13 mouse cellular contexts compared by ENCODE assay signal in genomic region chr4:136290781-136291595, GRCm38 (mm10). TPM values are rescaled to one million over a fixed set of nuclear protein-coding genes. Genes with fewer than 3 reads are reported as not detected.
A peak's percentile ranks its signal among the peaks of the same experiment; 100 is the strongest.
DNase-seq lines count a peak whose midpoint lies in the region; ATAC-seq lines count a peak whose summit lies in the region.
"Had no signal": no experiment of that assay in that cellular context is flagged by ENCODE, and none has a peak within 500 bp of the region (broad histone marks: within the 10 kb centered on the region; RNA-seq: fewer than 3 reads in every experiment).

No protein-coding gene starts in this region.

- DNase-seq in embryo, embryonic 10 days (ENCODE audit: low spot score): peak; percentile 17
- DNase-seq in embryo, embryonic 9.5 days (ENCODE audit: extremely low spot score): no peak
- peak; percentile 14 for DNase-seq in embryo, embryonic 10.5 days (ENCODE audit: low spot score)
- DNase-seq in hindbrain, embryonic 10.5 days (ENCODE audit: low spot score): peak; percentile 25
- DNase-seq in kidney, postnatal 14 days: no peak
- DNase-seq in left cerebral cortex, adult 11 months (ENCODE audit: low spot score): no peak
- DNase-seq in ovary, postnatal 36 days (ENCODE audit: low spot score): no peak
- DNase-seq: cerebellum, postnatal 10 days; gastrocnemius, postnatal 14 days; kidney, adult 11 months had no signal

- H3K4me2 ChIP-seq in midbrain, embryonic 15.5 days: 0 out of 2 replicates have a peak overlapping the region, but pooled peaks have one; percentile 1

- peaks cover 39% of the 10 kb centered on the region for H3K27me3 ChIP-seq in hindbrain, embryonic 10.5 days (ENCODE audit: insufficient read depth, poor library complexity, severe bottlenecking)
- peaks cover 10% of the 10 kb centered on the region; the same call in 1 of the 2 replicates for H3K27me3 ChIP-seq in midbrain, embryonic 15.5 days (replicated peaks)

- H3K4me3 ChIP-seq in hindbrain, embryonic 10.5 days: peak overlapping the region; percentile 37
- no peak overlapping the region for H3K4me3 ChIP-seq in midbrain, embryonic 15.5 days
- H3K4me3 ChIP-seq: layer of hippocampus, adult 2 months had no signal

- peaks cover 14% of the 10 kb centered on the region for H3K9me3 ChIP-seq in hindbrain, embryonic 10.5 days
- H3K9me3 ChIP-seq in midbrain, embryonic 15.5 days: no peaks in the 10 kb centered on the region

- H3K36me3 ChIP-seq in hindbrain, embryonic 10.5 days: peaks cover 81% of the 10 kb centered on the region
- peaks cover 26% of the 10 kb centered on the region; the same call in 1 of the 2 replicates for H3K36me3 ChIP-seq in midbrain, embryonic 15.5 days (replicated peaks)

- ATAC-seq in midbrain, embryonic 15.5 days (replicated peaks): no peak

- H3K9ac ChIP-seq in midbrain, embryonic 15.5 days: no peak overlapping the region

- WGBS in hindbrain, embryonic 10.5 days: 33% methylated on average over 39 of the region's 39 CpGs
- WGBS in midbrain, embryonic 15.5 days: 32% methylated on average over 39 of the region's 39 CpGs

- H3K27ac ChIP-seq in hindbrain, embryonic 10.5 days: peak overlapping the region; percentile 62; the same call in 1 of the 2 replicates
- no peak overlapping the region for H3K27ac ChIP-seq in midbrain, embryonic 15.5 days
- H3K27ac ChIP-seq: layer of hippocampus, adult 2 months; stomach, postnatal 0 days had no signal

- H3K4me1 ChIP-seq in hindbrain, embryonic 10.5 days (replicated peaks): peaks cover 44% of the 10 kb centered on the region
- H3K4me1 ChIP-seq in midbrain, embryonic 15.5 days: peaks cover 29% of the 10 kb centered on the region

RNA-seq across cellular contexts. Expression of gene Zfp46, which starts 6.5 kb away (rescaled TPM):
- 24.6 and 29.0 TPM in 2 replicates for polyA plus RNA-seq in hindbrain, embryonic 10.5 days (2016; fragmentation: Nextera tagmentation; extraction: Ambion mirVana)
- polyA plus RNA-seq in midbrain, embryonic 15.5 days (2015; fragmentation: Nextera tagmentation; extraction: Ambion mirVana): 42.8 and 43.2 TPM in 2 replicates

RNA-seq across cellular contexts. Expression of gene Hnrnpr, which starts 19.8 kb away (rescaled TPM):
- 197 and 217 TPM in 2 replicates for polyA plus RNA-seq in hindbrain, embryonic 10.5 days (2016; fragmentation: Nextera tagmentation; extraction: Ambion mirVana)
- polyA plus RNA-seq in midbrain, embryonic 15.5 days (2015; fragmentation: Nextera tagmentation; extraction: Ambion mirVana): 226 and 237 TPM in 2 replicates

RNA-seq across cellular contexts. Expression of gene Tcea3, which starts 43.5 kb away (rescaled TPM):
- polyA plus RNA-seq in hindbrain, embryonic 10.5 days (2016; fragmentation: Nextera tagmentation; extraction: Ambion mirVana): 1.3 and 2.2 TPM in 2 replicates
- polyA plus RNA-seq in midbrain, embryonic 15.5 days (2015; fragmentation: Nextera tagmentation; extraction: Ambion mirVana): 1.4 and 1.8 TPM in 2 replicates

Comparison
In these comparisons a context has a peak if more than half of its experiments do, and no peak if none do; other contexts are left out.
1. DNase-seq: peak in embryo, embryonic 10 days (single experiment), embryo, embryonic 10.5 days (single experiment) and hindbrain, embryonic 10.5 days (single experiment); none in embryo, embryonic 9.5 days (single experiment), kidney, postnatal 14 days (single experiment), left cerebral cortex, adult 11 months (single experiment) and ovary, postnatal 36 days (single experiment).